Mouse (Mus musculus): Measurements from ENCODE around the gene Psmc3. TPM values are rescaled to one million over a fixed set of nuclear protein-coding genes. Genes with fewer than 3 reads are reported as not detected.

The Psmc3 gene
- total RNA-seq, 2 experiments from 2014 or later = 214 to 234 TPM

DNA sequence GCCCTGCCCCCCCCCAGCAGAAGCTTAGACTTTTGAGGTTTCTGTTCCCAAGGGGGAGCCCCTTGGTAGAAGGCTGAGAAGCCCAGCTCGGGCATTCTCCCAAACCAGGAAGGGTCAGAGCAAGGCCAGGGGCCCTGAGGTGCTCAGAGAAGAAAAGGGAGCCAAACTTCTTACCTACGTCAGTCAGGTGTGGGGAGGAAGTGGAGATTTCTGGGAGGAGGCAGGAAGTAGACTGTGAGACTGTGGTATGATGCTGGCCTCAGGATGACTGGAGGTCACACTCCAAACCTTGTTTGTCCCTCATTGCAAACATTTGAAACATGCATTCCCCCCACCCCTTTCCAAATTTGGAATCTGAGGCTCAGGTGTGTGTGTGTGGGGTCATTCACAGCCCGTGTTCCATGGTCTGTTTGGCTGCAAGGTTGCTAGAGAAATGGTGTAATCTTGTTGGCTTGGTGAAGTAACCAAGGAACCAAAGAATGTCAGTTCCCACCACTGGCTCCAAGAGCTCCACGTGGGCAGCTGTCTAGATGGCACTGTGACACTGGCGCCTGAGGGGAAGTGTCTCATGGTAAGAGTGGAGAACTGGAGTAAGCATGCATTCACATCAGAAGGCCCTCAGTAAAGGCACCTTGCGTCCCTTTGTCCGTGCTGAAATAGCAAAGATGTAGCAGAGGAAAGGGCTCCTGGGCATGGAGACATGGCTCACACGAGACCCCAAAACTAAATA lies 27.1 kb downstream of the Psmc3 start:
- no peak for DNase-seq (ENCODE audit: low spot score in 2 of 2)

- no peak for DNase-seq (ENCODE audit: low spot score in 2 of 2)
Measured at GRCm38 (mm10) chr2:91081775-91082695, 28.2 kb downstream of the Psmc3 start, which contains the start of gene Spi1. TSS of gene Spi1 (plus strand) at chr2:91082390.

- DNase-seq (ENCODE audit: low spot score in 2 of 2) = no peak
Measured at GRCm38 (mm10) chr2:91082844-91083243, 29.0 kb downstream of the Psmc3 start.

- no peak for DNase-seq (ENCODE audit: low spot score in 2 of 2)
Measured at GRCm38 (mm10) chr2:91083366-91083940, 29.6 kb downstream of the Psmc3 start.

DNA sequence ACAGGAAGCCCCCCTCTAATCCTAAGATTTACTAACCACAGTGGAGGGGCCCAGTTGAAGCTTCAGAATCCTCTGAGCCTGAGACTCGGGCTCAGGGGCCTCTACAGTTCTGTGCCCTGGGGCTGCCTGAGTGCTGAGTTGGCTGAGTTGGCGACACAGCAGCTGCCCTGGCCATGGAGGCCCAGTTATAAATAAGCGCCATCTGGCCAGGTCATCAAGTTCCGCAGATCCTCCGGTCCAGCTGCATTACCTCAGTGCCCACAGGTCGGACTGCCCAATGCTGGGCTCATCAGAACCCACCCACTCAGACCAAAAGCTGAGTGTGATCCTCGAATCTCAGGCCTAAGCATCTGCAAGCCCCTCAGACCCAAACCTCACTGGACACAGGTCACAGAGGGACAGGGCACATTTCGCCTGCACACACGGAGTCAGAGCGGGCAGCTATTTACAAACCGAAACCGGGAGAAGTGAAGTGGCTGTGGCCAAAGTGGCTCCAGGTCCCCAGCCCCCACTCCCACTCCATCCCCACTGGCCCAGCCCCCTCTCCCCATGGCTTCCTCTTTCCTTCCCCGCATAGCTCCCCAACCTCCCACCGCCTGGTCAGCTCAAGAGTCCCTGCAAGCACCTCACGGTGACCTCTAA lies 30.5 kb downstream of the Psmc3 start:
- DNase-seq (ENCODE audit: low spot score in 2 of 2) = no peak

DNA sequence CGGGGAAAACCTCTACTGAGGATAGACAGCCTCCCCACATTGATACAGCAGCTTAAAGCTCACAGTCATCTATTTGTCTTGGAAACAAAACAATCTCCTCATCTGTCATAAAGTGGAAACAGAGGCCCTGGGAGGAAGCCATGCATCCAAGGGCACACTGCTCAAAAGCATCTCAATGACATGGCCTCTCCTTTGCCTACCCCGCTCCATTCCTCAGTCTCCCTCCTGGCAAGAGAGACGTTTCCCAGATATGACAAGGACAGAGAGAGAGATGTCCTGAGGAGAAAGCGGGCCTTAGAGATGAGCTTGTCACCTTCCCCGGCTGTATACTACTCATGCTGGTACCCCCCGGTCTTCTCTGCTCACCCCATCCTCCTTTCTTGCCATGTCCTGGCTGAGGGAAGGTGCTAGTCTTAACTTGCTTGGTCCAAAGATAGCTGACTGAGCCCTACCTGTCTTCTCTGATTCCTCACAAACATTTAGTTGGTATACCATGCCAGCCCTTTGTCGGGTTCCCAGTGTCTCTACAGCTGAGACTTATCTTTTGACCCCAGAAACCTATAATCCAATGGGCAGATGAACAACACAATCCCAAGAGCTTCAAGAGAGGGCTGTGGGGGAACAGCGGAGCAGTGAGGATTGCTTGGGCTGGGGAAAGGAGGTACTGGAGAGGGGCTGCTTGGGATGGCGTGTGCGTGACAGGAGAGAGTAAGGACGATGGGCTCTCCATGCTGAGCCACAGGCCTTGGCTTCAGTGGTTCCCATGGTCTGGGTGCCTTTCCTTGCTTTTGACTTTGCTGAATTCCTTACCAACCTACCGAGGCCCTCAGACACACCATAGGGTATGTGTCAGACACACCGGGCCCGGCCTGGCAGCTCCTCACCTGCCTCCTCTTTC lies 31.9 kb downstream of the Psmc3 start:
- no peak for DNase-seq (ENCODE audit: low spot score in 2 of 2)

DNA sequence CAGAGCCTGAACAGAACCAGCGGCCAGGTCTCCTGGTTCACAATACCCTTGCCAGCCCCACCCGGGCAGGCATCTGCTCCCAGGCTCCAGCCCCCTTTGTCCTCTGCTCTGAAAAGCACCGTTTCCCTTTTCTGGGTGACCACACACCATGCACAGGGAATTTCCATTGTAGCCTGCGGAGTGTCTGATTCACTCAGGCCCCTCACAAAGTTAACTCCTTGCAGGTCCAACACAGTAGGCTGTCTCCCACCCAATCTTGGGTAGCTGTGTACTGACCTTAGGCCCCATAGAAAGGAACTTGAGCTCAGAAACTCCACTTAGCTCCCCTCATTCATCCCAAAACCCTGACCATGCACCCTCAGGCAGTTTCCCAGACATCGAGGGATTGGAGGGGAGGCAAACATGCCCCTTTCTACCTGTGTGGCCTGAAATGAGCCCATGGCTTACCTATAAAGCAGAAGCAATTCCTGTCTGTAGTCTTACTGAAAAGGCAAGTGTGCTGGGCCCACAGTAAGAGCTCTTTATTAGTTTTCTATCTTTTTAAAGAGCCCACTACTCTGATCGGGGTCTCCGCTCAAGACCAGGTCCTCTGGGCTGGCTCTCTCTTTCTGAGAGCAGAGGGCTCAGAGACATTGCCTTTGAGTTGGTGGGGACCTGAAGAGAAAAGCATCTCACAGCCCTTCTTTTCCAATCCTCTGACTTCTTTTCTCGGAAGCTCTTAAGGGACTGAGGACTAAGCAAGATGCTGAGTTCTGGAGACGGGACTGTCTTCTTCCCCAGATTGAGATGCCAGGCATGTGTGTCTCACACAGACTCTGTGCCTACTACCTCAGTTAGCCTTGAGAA lies 32.8 kb downstream of the Psmc3 start:
- DNase-seq (ENCODE audit: low spot score in 2 of 2) = no peak

DNA sequence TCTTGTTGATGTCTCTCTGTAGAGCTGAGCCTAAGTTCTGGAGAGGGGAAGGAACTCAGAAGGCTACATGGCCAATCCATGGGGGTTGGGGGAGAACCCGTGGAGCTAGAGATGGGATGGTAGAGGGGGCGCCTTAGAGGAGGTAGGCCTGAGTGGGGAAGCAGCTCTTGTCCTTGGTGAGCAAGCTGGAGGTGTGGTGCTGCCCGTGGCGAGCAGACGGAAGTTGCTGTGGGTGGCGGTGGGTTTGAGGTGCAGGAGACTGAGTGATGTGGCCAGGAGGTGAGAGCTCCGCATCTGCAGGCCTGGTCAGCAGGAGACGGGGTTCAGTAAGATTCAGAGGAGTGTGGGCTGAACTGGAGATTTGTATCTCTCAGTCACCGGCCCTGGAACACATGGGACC lies 33.6 kb downstream of the Psmc3 start:
- no peak for DNase-seq (ENCODE audit: low spot score in 2 of 2)

DNA sequence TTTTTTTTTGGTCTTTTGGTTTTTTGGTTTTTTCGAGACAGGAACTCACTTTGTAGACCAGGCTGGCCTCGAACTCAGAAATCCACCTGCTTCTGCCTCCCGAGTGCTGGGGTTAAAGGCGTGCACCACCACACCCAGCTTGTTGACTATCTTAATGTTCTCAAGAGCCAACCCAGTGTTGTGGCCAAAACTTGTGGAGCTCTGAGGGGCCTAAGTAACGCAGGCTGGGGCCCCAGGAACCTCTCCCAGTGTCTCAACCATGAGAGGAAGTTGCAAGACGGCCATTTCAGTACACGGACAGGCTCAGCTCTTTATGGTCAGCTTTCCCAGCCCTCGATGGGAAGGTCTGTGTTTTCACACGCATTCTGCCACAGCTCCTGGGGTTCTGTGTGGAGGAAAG lies 35.2 kb downstream of the Psmc3 start:
- DNase-seq (ENCODE audit: low spot score in 2 of 2) = no peak

- DNase-seq (ENCODE audit: low spot score in 2 of 2) = no peak
Measured at GRCm38 (mm10) chr2:91090208-91090607, 36.4 kb downstream of the Psmc3 start.

DNA sequence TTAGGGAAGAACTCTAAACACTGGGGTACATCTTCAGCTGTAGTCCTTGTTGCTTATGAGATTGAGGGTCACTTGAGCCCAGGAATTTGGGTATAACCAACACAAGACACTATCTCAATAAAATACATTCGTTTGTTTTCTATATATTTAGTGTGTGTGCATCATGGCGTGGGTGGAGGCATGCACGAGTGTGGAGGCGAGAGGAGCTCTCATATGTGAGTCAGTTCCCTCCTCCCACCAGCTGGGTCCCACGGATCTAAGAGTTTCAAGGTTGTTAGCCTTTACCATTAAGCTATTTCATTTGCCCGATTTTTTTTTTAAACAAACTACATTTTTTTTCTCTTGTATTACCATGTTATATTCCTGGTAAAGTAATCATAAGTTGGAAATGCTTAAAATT lies 37.0 kb downstream of the Psmc3 start:
- no peak for DNase-seq (ENCODE audit: low spot score in 2 of 2)

GRCm38 (mm10) chr2:91096524-91096923 lies 42.7 kb downstream of the Psmc3 start:
- peak in 1 of 2 experiments; percentile 35 for DNase-seq (ENCODE audit: low spot score in 2 of 2)

GRCm38 (mm10) chr2:91097015-91097414 lies 43.2 kb downstream of the Psmc3 start:
- DNase-seq (ENCODE audit: low spot score in 2 of 2) = no peak

- DNase-seq (ENCODE audit: low spot score in 2 of 2) = no peak
Measured at GRCm38 (mm10) chr2:91098156-91098555, 44.3 kb downstream of the Psmc3 start.

DNA sequence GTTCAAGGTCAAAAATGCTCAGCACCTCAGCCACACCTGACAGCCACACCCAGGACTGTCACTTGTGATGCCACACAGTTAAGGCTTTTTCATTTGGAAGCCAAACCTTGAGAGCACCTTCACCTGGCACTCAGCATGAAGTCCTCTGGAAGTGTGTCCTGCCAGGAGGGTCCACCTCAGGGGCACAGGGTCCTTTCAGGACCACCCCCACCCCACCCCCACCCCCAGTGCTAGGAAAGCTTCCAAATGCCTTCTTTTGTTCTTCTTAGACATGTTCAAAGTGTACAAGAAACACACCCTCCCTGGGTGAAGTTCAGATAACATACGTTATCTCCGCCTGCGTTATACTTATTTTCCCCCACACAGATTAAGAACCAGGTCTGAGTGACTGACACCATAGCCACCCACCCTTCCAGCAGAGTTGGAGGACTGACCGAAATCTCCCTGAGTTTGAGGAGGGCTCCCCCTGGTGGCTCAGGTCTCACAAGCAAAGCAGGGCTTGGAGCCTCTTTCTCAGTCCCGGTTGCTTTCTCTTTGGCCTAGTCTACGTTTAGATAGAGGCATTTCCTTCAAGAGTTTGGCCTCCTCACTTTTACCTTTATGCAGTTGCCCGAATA lies 47.4 kb downstream of the Psmc3 start:
- DNase-seq (ENCODE audit: low spot score in 2 of 2) = peak; percentile 83 to 91

DNA sequence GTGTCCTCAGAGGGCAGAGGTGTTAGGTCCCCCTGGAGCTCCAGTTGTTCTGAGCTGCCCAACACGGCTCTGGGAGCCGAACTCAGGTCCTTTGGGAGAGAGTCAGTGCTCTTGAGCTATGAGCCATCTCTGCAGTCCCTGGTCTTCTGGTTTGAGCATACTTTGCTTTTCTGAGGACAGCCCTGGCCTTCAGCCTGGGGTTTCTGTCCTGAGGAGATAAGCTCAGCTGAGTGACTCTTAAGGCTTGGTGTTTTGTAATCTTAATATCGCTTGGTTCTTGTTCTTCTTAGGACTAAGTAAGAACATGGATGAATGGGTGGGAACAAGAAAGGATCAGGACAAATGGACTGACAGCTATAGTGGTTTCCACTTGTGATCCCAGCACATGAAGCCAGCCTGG lies 54.3 kb downstream of the Psmc3 start:
- no peak for DNase-seq (ENCODE audit: low spot score in 2 of 2)

- no peak for DNase-seq (ENCODE audit: low spot score in 2 of 2)
Measured at GRCm38 (mm10) chr2:91109241-91109640, 55.4 kb downstream of the Psmc3 start.

DNA sequence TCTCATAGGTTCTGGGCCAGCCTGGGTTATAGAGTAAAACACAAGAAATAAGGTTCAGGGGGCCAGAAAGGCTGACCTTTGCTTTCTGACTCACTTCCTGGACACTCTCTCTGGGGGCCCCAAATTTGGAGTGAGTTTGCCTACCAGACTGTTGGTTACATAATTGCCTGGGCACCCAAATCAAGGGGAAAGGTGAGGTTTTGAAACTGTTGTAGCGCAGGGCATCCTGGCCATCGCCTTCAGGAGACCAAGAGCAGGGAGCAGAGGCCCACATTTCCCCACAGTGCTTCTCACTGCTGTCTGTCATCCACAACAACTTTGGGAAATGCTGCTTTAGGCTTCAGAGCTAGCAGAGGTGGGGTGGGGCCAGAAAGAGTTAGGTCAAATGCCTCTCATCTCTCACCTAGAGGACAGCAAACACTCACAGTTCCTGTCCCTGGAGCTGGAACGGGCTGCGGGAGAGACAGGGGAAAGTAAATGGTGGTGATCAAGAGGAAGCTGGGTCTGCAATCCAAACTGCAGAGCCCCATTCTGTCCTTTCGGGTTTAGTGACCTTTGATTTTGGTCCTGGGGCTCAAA lies 56.1 kb downstream of the Psmc3 start:
- no peak for DNase-seq (ENCODE audit: low spot score in 2 of 2)

DNA sequence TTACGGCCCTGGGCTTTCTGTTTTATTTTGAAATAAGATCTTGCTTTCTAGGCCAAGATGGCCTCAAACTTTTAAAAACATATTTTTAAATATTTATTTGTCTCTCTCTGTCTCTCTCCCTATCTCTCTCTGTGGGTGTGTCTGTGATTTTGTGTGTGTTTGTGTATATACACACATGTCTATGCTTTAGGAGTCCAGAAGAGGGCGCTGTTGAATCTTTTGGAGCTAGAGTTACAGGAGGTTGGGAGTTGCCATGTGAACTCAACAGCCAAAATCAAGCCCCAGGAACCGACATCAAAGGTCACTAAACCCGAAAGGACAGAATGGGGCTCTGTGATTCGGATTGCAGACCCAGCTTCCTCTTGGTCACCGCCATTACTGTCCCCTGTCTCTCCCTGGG lies 56.6 kb downstream of the Psmc3 start:
- no peak for DNase-seq (ENCODE audit: low spot score in 2 of 2)
